Mouse (Mus musculus) hindbrain, embryonic 12.5 days (tissue): Measurements from ENCODE around the gene Fam83f. TPM values are rescaled to one million over a fixed set of nuclear protein-coding genes. Genes with fewer than 3 reads are reported as not detected.

Source experiments
- ATAC-seq: fragments of 200-750 bp; cut with Nextera tagmentation; 2 replicates; pipeline ENCODE4 v1.8.0; 2017; ENCODE audit warnings: moderate TSS enrichment; ENCODE audit not compliant: low FRiP score
- H3K27ac ChIP-seq: fragments of 300-500 bp; sonication (generic); 2 replicates; pipeline ENCODE4 v1.5.1; 2016; ENCODE audit warnings: mild to moderate bottlenecking
- H3K27me3 ChIP-seq: fragments of 300-500 bp; sonication (generic); 2 replicates; pipeline ENCODE4 v1.6.1; 2016; ENCODE audit warnings: mild to moderate bottlenecking
- H3K36me3 ChIP-seq: fragments of 300-500 bp; sonication (generic); 2 replicates; pipeline ENCODE4 v1.6.1; 2016; ENCODE audit warnings: mild to moderate bottlenecking
- H3K4me1 ChIP-seq: fragments of 300-500 bp; sonication (generic); 2 replicates; pipeline ENCODE4 v1.6.1; 2016
- H3K4me2 ChIP-seq: fragments of 300-500 bp; sonication (generic); replicated peaks from 2 replicates; pipeline ENCODE4 v1.6.1; 2016; ENCODE audit warnings: mild to moderate bottlenecking
- H3K4me3 ChIP-seq: fragments of 300-500 bp; sonication (generic); 2 replicates; pipeline ENCODE4 v1.5.1; 2016; ENCODE audit warnings: mild to moderate bottlenecking
- H3K9ac ChIP-seq: fragments of 300-500 bp; sonication (generic); 2 replicates; pipeline ENCODE4 v1.6.1; 2016; ENCODE audit warnings: mild to moderate bottlenecking, moderate library complexity
- H3K9me3 ChIP-seq: fragments of 300-500 bp; sonication (generic); replicated peaks from 2 replicates; pipeline ENCODE4 v1.6.1; 2016; ENCODE audit warnings: mild to moderate bottlenecking
- WGBS: fragments of 180-500 bp; shearing (Covaris S2); methylation state at CpG from one replicate; pipeline ENCODE4 v1.1.7; 2016; 5-methylcytosine and 5-hydroxymethylcytosine counted together
- polyA plus RNA-seq: library from polyadenylated mRNA; unstranded; fragments of >200 nt; fragmentation: Nextera tagmentation; extraction: Ambion mirVana; gene quantifications from 2 replicates; pipeline ENCODE4 v1.2.1, GENCODE M21; 2016

Fam83f gene
- polyA plus RNA-seq, 1 experiment from 2014 or later = 0.74 TPM

DNA sequence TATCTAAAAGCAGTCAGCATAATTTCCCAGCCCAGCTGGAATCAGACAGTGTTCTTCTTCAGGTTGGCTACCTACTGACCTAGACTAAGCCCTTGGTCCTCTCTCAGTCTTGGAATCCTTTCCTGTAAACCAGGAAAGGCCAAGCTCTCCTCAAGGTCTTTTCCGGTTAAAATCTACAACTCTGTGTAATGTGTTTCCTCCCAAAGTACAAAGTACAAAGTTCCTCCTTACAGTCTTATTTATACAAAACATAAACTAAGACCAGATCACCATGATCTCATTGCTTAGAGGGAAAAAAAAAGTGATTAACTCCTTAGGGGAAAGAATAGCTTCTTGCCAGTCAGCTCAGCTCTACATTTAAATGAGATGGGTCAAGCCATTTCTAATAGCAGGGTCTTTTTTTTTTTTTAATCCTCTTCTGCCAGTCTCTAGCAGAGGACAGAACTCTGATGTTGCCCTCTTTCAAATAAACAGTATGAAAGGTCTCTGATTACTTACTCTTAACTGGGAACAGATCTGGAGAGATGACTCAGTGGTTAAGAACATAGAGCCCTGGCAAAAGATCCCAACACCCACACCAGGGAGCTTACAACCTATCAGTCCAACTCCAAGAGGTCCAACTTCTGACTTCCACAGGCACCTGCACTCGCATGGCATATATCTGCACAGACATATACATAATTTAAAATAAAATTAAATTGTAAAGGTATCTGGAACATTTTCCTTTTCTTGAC, 29.8 kb upstream of the Fam83f start:
- H3K27me3 ChIP-seq = no peaks in the 10 kb centered on the region
- H3K27ac ChIP-seq = no peak overlapping the region
- ATAC-seq = no peak
- WGBS = 90% methylated on average over 2 of the region's 2 CpGs
- no peak overlapping the region for H3K4me2 ChIP-seq
- H3K9ac ChIP-seq = no peak overlapping the region
- H3K9me3 ChIP-seq = no peaks in the 10 kb centered on the region
- no peaks in the 10 kb centered on the region for H3K36me3 ChIP-seq
- 0 out of 2 replicates have a peak, but pooled peaks cover 2% of the 10 kb centered on the region for H3K4me1 ChIP-seq
- H3K4me3 ChIP-seq = no peak overlapping the region

DNA sequence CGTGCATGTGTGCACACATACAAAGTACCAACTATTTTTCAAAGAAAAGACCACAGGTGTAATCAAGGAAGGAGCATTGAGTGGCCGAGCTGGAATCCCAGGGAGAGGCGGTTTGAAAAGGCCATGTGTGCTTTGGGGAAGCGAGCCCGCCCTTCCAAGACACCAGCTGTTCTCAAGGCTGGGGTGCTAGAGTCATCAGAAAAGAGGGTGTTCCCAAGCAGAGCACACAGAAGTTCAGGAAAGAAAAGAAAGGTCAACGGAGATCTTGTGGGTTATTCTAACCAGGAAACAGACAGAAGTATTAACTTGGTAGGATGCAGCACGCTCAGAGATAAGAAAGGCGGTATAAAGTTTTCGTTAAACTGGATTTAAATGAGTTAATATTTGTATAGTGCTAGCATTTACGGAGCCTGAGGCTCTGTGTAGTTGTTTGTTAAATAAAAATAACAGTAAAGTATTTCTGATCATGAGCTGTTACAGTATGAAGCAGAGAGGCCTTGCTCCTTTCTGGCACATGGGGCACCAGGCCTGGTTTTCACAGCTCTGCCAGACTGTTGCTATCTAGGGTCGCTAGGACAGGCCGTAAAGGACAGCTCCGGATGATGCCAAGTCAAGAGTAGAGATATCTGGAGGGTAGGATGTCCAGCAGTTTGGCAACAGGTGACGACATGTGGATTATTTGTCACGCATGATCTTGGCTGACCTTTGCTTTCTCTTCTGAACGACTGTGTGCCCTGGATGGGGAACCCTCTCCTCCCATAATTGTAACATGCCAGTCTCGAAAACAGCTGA, 26.4 kb upstream of the Fam83f start:
- no peak overlapping the region for H3K4me2 ChIP-seq
- H3K36me3 ChIP-seq = no peaks in the 10 kb centered on the region
- no peak overlapping the region for H3K4me3 ChIP-seq
- peaks cover 7% of the 10 kb centered on the region; the same call in 1 of the 2 replicates for H3K4me1 ChIP-seq
- ATAC-seq = no peak
- no peak overlapping the region for H3K27ac ChIP-seq
- WGBS = 82% methylated on average over 17 of the region's 17 CpGs
- H3K9me3 ChIP-seq = no peaks in the 10 kb centered on the region
- H3K27me3 ChIP-seq = no peaks in the 10 kb centered on the region
- no peak overlapping the region for H3K9ac ChIP-seq

GRCm38 (mm10) chr15:80648977-80649606, 22.6 kb upstream of the Fam83f start:
- ATAC-seq = no peak
- WGBS = 77% methylated on average over 15 of the region's 15 CpGs

GRCm38 (mm10) chr15:80650412-80650811, 21.2 kb upstream of the Fam83f start:
- no peak for ATAC-seq
- Histone ChIP-seq H3K36me3 (no peaks in the 10 kb centered on the region), H3K9ac (no peak overlapping the region), H3K9me3 (no peaks in the 10 kb centered on the region), H3K4me2 (no peak overlapping the region), H3K27ac (no peak overlapping the region), H3K4me1 (peaks cover 7% of the 10 kb centered on the region; the same call in 1 of the 2 replicates), H3K27me3 (no peaks in the 10 kb centered on the region), H3K4me3 (no peak overlapping the region)
- 88% methylated on average over 2 of the region's 2 CpGs for WGBS

More at GRCm38 (mm10) chr15:80648977-80649606, 22.6 kb upstream of the Fam83f start:
- no peaks in the 10 kb centered on the region for H3K9me3 ChIP-seq
- no peak overlapping the region for H3K9ac ChIP-seq
- peaks cover 7% of the 10 kb centered on the region; the same call in 1 of the 2 replicates for H3K4me1 ChIP-seq
- no peak overlapping the region for H3K27ac ChIP-seq
- no peak overlapping the region for H3K4me3 ChIP-seq
- no peaks in the 10 kb centered on the region for H3K27me3 ChIP-seq
- no peaks in the 10 kb centered on the region for H3K36me3 ChIP-seq
- H3K4me2 ChIP-seq = no peak overlapping the region

DNA sequence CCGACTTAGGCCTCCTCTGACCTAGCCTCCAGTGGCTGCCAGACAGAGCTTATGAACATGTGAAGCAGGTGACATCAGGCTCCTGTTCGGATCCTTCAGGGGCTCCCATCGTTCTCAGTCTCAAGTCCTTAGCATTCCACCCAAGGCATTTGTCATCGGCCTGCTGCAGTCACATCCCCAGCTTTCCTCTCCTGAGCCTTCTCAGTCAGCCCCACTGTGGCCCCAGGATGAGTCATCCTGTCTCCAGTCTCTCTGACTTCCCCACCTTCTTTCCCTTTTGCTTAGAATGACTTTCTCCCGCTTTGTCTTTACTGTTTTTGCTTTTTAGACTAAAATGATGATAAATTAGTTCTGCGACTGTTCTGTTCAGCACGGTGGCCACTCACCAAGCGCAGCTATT, 17.8 kb upstream of the Fam83f start:
- H3K27ac ChIP-seq = no peak overlapping the region
- no peak overlapping the region for H3K4me3 ChIP-seq
- no peak overlapping the region for H3K4me2 ChIP-seq
- H3K4me1 ChIP-seq = peaks cover 7% of the 10 kb centered on the region; the same call in 1 of the 2 replicates
- no peak for ATAC-seq
- no peaks in the 10 kb centered on the region for H3K27me3 ChIP-seq
- H3K36me3 ChIP-seq = no peaks in the 10 kb centered on the region
- WGBS = 78% methylated on average over 8 of the region's 8 CpGs
- no peak overlapping the region for H3K9ac ChIP-seq
- H3K9me3 ChIP-seq = no peaks in the 10 kb centered on the region

GRCm38 (mm10) chr15:80658815-80659471, 12.7 kb upstream of the Fam83f start:
- WGBS = 61% methylated on average over 6 of the region's 6 CpGs
- H3K4me3 ChIP-seq = no peak overlapping the region
- no peak for ATAC-seq
- no peaks in the 10 kb centered on the region for H3K9me3 ChIP-seq
- no peak overlapping the region for H3K4me2 ChIP-seq
- no peaks in the 10 kb centered on the region for H3K36me3 ChIP-seq
- no peaks in the 10 kb centered on the region for H3K27me3 ChIP-seq
- peaks cover 6% of the 10 kb centered on the region; the same call in 1 of the 2 replicates for H3K4me1 ChIP-seq
- H3K9ac ChIP-seq = no peak overlapping the region
- no peak overlapping the region for H3K27ac ChIP-seq

GRCm38 (mm10) chr15:80660963-80661362, 10.7 kb upstream of the Fam83f start:
- Histone ChIP-seq H3K4me3 (no peak overlapping the region), H3K4me1 (peaks cover 6% of the 10 kb centered on the region; the same call in 1 of the 2 replicates), H3K27me3 (no peaks in the 10 kb centered on the region), H3K4me2 (no peak overlapping the region), H3K9me3 (no peaks in the 10 kb centered on the region), H3K9ac (no peak overlapping the region), H3K36me3 (no peaks in the 10 kb centered on the region), H3K27ac (no peak overlapping the region)
- WGBS = 61% methylated on average over 4 of the region's 4 CpGs
- ATAC-seq = no peak

DNA sequence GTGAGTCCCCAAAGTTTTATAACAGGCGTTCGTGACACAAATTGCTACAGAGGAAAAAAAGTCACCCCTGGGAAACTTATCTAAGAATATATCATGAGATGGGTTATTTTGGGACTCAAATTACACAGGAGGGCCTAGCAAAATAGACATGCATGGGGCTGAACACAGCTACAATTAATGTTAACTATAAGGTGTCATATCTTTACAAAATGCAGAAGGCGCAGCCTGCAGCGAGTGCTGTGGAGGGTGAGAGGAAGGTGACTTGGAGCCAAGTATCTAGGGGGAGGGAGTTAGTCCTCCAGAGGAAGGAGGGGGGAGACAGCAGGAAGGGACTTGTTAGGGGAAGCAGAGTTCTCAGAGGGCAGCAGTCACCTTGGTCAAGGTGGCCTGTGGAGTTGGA, 7.2 kb upstream of the Fam83f start:
- Histone ChIP-seq H3K4me1 (no peaks in the 10 kb centered on the region), H3K9me3 (no peaks in the 10 kb centered on the region), H3K27me3 (peaks cover 2% of the 10 kb centered on the region; the same call in 1 of the 2 replicates), H3K4me3 (no peak overlapping the region), H3K27ac (no peak overlapping the region), H3K36me3 (no peaks in the 10 kb centered on the region), H3K4me2 (no peak overlapping the region), H3K9ac (no peak overlapping the region)
- WGBS = 85% methylated on average over 4 of the region's 4 CpGs
- ATAC-seq = no peak

DNA sequence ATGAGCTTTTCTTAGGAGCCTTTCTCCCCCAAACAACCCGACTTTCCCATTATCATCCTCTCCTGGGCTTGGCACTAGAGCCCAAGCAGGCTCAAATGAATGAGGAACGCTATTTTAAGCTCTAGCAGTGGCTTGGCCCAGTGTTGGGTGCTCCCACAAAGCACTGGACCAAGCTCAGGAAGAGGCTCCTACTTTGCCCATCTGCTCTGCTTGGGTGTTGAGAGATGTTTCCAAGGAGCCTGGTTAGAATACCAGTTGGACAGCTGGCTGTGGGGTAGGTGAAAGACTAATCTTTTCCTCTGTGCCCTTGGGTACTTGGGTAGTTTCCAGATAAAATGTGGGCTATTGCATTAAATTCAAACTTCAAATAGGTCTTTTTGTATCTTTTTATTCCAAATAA, 1.2 kb downstream of the Fam83f start:
- Histone ChIP-seq H3K9ac (no peak overlapping the region), H3K27me3 (peaks cover 57% of the 10 kb centered on the region), H3K4me2 (no peak overlapping the region), H3K36me3 (no peaks in the 10 kb centered on the region), H3K27ac (no peak overlapping the region), H3K4me1 (peaks cover 9% of the 10 kb centered on the region), H3K4me3 (no peak overlapping the region), H3K9me3 (no peaks in the 10 kb centered on the region)
- no peak for ATAC-seq
- WGBS = 76% methylated on average over 2 of the region's 2 CpGs

DNA sequence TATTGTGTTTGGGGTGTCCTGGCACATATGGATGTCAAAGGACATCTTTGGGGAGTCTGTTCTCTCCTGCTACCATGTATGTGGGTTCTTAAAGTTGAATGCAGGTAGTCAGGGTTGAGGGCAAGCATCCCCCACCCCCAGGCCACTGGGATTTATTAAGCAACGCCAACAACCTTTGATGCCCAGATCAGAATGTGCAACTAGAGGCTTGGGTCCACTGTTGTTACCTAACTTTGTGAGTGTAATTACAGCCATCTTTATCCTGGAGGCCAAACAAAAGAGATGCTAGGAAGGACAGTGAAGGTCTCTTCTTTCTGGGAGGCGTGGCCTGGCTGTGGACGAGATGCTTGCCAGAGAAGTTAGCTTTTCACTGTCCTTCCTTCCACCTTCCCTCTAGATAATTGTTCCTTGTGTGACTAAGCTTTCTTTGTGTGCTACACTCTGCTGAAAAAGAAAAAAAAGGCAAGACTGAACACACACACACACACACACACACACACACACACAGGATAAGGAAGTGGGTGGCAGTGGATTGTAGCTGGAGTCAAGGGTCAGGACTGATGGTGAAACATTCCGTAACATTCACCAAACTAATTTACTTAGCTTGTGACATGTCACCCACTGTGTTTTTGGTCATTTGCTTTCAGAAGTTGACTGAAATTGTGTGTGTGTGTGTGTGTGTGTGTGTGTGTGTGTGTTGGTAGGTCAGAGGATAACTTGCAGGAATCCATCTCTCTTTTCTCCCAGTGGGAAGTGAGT, 1.9 kb downstream of the Fam83f start:
- H3K4me2 ChIP-seq = no peak overlapping the region
- no peak for ATAC-seq
- H3K9ac ChIP-seq = no peak overlapping the region
- H3K9me3 ChIP-seq = no peaks in the 10 kb centered on the region
- no peaks in the 10 kb centered on the region for H3K36me3 ChIP-seq
- no peak overlapping the region for H3K27ac ChIP-seq
- peaks cover 16% of the 10 kb centered on the region for H3K4me1 ChIP-seq
- 58% methylated on average over 4 of the region's 4 CpGs for WGBS
- peaks cover 57% of the 10 kb centered on the region for H3K27me3 ChIP-seq
- no peak overlapping the region for H3K4me3 ChIP-seq

- ATAC-seq = no peak
- H3K9me3 ChIP-seq = no peaks in the 10 kb centered on the region
- H3K27ac ChIP-seq = no peak overlapping the region
- H3K4me3 ChIP-seq = no peak overlapping the region
- no peaks in the 10 kb centered on the region for H3K36me3 ChIP-seq
- no peak overlapping the region for H3K4me2 ChIP-seq
- peaks cover 22% of the 10 kb centered on the region for H3K4me1 ChIP-seq
- no peak overlapping the region for H3K9ac ChIP-seq
- 82% methylated on average over 6 of the region's 6 CpGs for WGBS
- H3K27me3 ChIP-seq = peaks cover 52% of the 10 kb centered on the region
Measured at GRCm38 (mm10) chr15:80674700-80675099, 3.1 kb downstream of the Fam83f start.
